Mouse (Mus musculus): ENCODE results near the gene Prtn3. TPM values are rescaled to one million over a fixed set of nuclear protein-coding genes. Genes with fewer than 3 reads are reported as not detected.

The Prtn3 gene
- polyA plus RNA-seq, 1 experiment from 2014 or later, result 7.2 TPM

DNA sequence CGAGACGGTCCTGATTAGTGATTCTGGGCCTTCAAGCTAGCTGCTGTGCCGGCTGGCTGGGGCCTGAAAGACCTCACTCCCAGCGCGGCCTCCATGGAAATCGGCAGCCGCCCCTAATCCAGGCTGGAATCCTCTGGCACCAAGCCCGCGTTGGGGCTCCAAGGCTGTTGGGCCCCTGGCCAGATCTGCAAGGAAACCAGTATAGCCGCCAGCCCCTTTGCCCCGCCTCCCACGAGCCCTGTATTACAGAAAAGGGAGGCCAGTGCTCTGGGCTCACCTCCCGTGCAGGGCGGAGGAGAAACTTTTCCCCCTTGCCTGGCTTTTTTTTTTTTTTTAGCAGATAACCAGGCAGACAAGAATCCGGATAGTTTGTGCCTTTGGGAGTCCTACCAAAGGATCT, 20.9 kb upstream of the Prtn3 start:
- H3K9me3 ChIP-seq (replicated peaks; ENCODE audit: control insufficient read depth, low read length), result no peaks in the 10 kb centered on the region
- no peaks in the 10 kb centered on the region for H3K27me3 ChIP-seq (ENCODE audit: control insufficient read depth, insufficient read depth, low read length)
- H3K4me3 ChIP-seq (replicated peaks; ENCODE audit: low read length), result peak overlapping the region; percentile 97
- H3K36me3 ChIP-seq (ENCODE audit: control insufficient read depth, insufficient read depth, low read length), result no peaks in the 10 kb centered on the region
- H3K4me2 ChIP-seq (ENCODE audit: low read depth, low read length), result peak overlapping the region; percentile 91
- peak overlapping the region; percentile 100 for H3K27ac ChIP-seq (ENCODE audit: low read length)
- peak; percentile 66 for ATAC-seq (ENCODE audit: insufficient read depth, low FRiP score)
- WGBS, result under 1% methylated on average over 15 of the region's 15 CpGs
- H3K4me1 ChIP-seq (ENCODE audit: control insufficient read depth, insufficient read depth, low read length), result peaks cover 47% of the 10 kb centered on the region
- peak overlapping the region; percentile 84 for H3K9ac ChIP-seq (ENCODE audit: low read length)

DNA sequence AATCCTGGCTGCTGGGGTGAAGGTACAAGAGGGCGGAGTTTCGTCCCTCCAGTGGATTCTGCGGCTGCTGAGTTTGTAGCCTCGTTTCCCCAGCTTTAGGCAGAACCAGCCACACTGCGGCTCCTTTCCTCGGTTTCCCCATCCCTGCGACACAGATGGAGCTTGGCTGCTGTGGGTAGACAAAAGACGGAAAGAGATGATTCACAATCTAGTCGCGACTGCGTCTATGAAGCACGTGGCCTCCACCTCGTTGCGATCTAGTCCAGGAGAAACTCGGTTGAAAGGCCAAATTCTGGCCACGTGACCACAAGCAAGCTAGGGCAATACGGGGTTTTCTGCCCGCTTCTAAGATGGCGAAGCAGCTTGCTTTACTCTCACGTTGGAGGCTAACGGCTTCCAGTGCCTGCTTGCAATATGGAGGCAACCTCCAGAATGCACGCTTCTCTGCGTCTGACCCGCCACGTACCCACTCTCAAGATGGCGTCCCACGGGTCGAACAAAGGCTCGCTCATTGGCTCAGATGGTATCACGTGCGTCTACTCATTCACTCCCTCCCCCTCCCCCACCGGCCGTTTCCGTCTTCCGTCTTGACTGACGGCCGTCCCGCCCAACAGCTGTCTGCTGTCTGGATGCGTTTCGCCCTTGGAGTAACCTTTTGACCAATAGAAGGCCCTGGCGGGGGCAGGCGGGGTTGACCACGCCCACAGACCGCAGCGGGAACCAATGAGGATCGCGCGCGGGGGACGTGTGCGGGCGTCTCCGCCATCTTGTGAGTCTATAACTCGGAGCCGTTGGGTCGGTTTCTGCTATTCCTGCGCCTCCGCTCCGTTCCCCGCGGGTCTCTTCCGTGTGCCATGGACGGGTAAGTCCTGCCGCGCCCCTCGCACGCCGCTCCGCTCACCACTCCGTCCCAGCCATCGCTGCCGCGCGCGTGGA, 20.1 kb upstream of the Prtn3 start, which contains the start of gene Ptbp1:
TSS of gene Ptbp1 (plus strand) at position 568 of the 936 bp plus-strand sequence.
- H3K9me3 ChIP-seq (replicated peaks; ENCODE audit: control insufficient read depth, low read length), result no peaks in the 10 kb centered on the region
- peaks cover 55% of the 10 kb centered on the region for H3K4me1 ChIP-seq (ENCODE audit: control insufficient read depth, insufficient read depth, low read length)
- no peaks in the 10 kb centered on the region for H3K27me3 ChIP-seq (ENCODE audit: control insufficient read depth, insufficient read depth, low read length)
- ATAC-seq (ENCODE audit: insufficient read depth, low FRiP score), result peak; percentile 92
- under 1% methylated on average over 75 of the region's 75 CpGs for WGBS
- H3K4me3 ChIP-seq (replicated peaks; ENCODE audit: low read length), result peak within 1 kb of the TSS; percentile 97
- H3K27ac ChIP-seq (ENCODE audit: low read length), result peak within 1 kb of the TSS; percentile 100
- H3K36me3 ChIP-seq (ENCODE audit: control insufficient read depth, insufficient read depth, low read length), result peaks cover under 1% of the 10 kb centered on the region
- H3K9ac ChIP-seq (ENCODE audit: low read length), result peak within 1 kb of the TSS; percentile 99
- peak within 1 kb of the TSS; percentile 91 for H3K4me2 ChIP-seq (ENCODE audit: low read depth, low read length)

DNA sequence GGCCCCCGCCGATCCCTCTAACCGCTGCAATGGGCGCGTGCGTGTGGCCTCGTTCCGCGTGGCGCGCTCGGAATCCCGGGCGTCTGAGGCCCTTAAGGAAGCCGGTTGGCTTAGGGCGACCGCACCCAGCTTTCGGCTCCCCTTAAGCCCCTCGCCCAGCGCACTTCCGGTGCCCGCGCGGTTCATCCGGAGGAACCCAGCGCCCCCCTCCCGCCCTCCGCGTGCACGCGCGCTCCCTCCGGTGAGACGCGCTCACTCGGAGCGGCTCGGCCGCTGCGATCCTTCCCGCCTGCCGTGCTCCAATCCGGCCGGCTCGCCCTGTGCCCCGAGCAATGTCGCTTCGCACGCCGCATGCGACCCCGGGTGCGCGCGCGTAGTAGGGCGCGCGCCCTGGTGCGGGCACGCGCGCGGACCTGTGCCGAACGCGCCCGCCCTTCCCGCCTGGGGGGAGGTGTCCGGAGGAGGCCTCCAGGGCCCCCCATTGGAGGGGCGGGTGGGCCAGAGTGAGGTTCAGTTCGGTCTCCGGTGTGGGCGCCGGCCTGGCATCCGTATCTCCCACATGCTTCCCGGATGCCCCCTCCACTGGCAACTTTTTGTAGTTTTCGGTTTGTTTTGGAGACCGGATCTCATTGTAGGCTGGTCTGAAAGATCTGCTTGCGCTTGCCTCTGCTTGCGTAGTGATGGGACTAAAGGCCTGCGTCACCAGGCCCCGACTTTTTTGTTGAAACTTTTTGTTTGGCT, 19.3 kb upstream of the Prtn3 start:
- Histone ChIP-seq H3K27me3 (ENCODE audit: control insufficient read depth, insufficient read depth, low read length) (no peaks in the 10 kb centered on the region), H3K4me1 (ENCODE audit: control insufficient read depth, insufficient read depth, low read length) (peaks cover 56% of the 10 kb centered on the region), H3K9me3 (replicated peaks; ENCODE audit: control insufficient read depth, low read length) (no peaks in the 10 kb centered on the region), H3K27ac (ENCODE audit: low read length) (peak overlapping the region; percentile 100), H3K36me3 (ENCODE audit: control insufficient read depth, insufficient read depth, low read length) (peaks cover 9% of the 10 kb centered on the region), H3K4me3 (replicated peaks; ENCODE audit: low read length) (peak overlapping the region; percentile 97), H3K9ac (ENCODE audit: low read length) (peak overlapping the region; percentile 99), H3K4me2 (ENCODE audit: low read depth, low read length) (peak overlapping the region; percentile 89)
- WGBS, result under 1% methylated on average over 82 of the region's 83 CpGs
- ATAC-seq (ENCODE audit: insufficient read depth, low FRiP score), result peak; percentile 3; the same call in 1 of the 2 replicates

DNA sequence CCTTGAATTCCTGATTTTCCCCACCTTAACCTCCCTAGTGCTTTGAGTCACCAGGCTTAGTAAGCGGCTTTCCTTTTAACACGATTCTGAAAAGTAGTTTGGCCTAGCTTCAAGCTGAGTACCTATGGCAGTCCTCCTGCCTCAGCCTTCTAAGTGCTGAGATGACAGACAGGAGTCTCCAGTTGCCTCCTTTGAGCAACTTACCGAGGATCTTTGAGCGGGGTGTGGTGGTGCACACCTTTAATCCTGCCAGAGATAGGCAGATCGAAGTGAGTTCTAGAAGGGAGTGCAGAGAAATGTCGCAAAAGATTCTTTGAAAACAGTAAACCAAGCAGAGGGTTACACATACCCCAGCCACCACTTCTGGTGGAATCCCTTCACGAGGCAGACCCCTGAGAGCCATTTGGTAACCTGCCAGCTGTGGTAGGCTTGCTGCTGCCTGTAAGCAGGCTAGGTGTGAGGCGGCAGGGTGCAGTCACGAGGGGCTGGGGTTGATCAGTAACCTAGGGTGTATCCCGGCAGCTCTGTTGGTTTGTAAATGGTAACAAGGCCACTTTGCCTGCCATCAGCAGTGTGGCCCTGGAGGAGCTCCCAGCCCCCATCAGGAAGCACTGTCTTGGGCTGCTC, 18.6 kb upstream of the Prtn3 start:
- Histone ChIP-seq H3K9me3 (replicated peaks; ENCODE audit: control insufficient read depth, low read length) (no peaks in the 10 kb centered on the region), H3K4me3 (replicated peaks; ENCODE audit: low read length) (peak overlapping the region; percentile 97), H3K4me2 (ENCODE audit: low read depth, low read length) (peak overlapping the region; percentile 89), H3K27ac (ENCODE audit: low read length) (peak overlapping the region; percentile 100), H3K4me1 (ENCODE audit: control insufficient read depth, insufficient read depth, low read length) (peaks cover 56% of the 10 kb centered on the region), H3K36me3 (ENCODE audit: control insufficient read depth, insufficient read depth, low read length) (peaks cover 16% of the 10 kb centered on the region), H3K27me3 (ENCODE audit: control insufficient read depth, insufficient read depth, low read length) (no peaks in the 10 kb centered on the region), H3K9ac (ENCODE audit: low read length) (peak overlapping the region; percentile 99)
- WGBS, result 2% methylated on average over 10 of the region's 10 CpGs
- no peak for ATAC-seq (ENCODE audit: insufficient read depth, low FRiP score)

DNA sequence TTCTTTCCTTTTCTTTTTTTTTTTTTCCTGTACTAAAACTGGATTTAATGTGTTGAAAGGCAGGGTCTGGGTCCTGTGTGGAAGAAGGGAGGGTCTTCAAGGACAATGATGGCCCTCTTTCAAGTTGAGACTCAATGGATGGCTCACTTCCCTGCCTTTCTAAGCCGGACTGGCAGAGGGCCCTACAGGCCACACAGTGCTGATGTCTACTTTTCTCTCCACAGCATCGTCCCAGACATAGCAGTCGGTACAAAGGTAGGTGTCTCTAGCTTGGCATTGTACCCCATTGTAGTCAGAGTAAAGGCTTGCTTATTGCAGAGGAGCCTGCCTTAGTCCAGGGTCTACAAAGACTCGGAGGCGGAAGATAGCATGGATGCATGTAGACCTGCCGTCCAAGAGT, 18.0 kb upstream of the Prtn3 start:
- no peak for ATAC-seq (ENCODE audit: insufficient read depth, low FRiP score)
- peak overlapping the region; percentile 100 for H3K27ac ChIP-seq (ENCODE audit: low read length)
- no peaks in the 10 kb centered on the region for H3K27me3 ChIP-seq (ENCODE audit: control insufficient read depth, insufficient read depth, low read length)
- H3K9me3 ChIP-seq (replicated peaks; ENCODE audit: control insufficient read depth, low read length), result no peaks in the 10 kb centered on the region
- H3K4me1 ChIP-seq (ENCODE audit: control insufficient read depth, insufficient read depth, low read length), result peaks cover 53% of the 10 kb centered on the region
- H3K36me3 ChIP-seq (ENCODE audit: control insufficient read depth, insufficient read depth, low read length), result peaks cover 20% of the 10 kb centered on the region
- H3K4me2 ChIP-seq (ENCODE audit: low read depth, low read length), result peak overlapping the region; percentile 89
- WGBS, result 19% methylated on average over 6 of the region's 6 CpGs
- peak overlapping the region; percentile 99 for H3K9ac ChIP-seq (ENCODE audit: low read length)
- peak overlapping the region; percentile 97 for H3K4me3 ChIP-seq (replicated peaks; ENCODE audit: low read length)

DNA sequence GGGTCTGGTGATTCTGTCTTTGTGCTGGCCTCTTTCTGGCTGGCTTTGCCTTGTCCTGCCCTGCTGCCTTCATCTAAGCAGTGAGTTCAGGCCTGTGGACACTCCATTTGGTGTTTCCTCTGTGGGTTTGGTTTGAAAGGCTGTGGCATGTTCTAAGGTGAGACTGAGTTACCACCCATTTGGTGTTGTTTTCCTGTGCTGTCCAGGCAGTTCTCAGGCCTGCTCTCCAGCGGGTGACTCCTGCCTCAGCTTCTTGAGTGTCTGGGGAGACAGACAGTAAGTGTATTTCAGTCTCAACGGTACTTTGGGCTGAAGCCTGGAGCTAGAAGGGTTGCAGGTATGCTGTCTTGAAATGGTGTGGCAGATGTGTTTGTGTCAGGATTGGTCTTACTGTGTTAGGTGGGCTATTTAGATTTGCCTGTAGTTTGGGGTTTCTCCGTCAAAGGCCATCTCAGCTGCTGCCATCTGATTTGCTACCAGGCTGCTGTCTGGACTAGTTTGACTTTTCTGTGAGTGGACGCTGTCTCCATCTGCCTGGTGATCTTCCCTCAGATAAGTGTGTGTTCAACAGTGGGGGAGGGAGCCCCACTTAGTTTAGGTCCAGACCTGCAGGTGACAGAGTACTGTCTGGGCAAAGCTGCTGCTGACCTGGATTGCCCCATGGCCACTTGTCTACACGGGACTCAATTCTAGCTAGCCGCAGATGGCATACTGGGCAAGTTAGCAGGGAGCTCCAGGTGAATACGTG, 17.4 kb upstream of the Prtn3 start:
- Histone ChIP-seq H3K4me2 (ENCODE audit: low read depth, low read length) (peak overlapping the region; percentile 89), H3K27ac (ENCODE audit: low read length) (peak overlapping the region; percentile 100), H3K9me3 (replicated peaks; ENCODE audit: control insufficient read depth, low read length) (no peaks in the 10 kb centered on the region), H3K4me3 (replicated peaks; ENCODE audit: low read length) (peak overlapping the region; percentile 97), H3K36me3 (ENCODE audit: control insufficient read depth, insufficient read depth, low read length) (peaks cover 25% of the 10 kb centered on the region), H3K9ac (ENCODE audit: low read length) (peak overlapping the region; percentile 99), H3K27me3 (ENCODE audit: control insufficient read depth, insufficient read depth, low read length) (no peaks in the 10 kb centered on the region), H3K4me1 (ENCODE audit: control insufficient read depth, insufficient read depth, low read length) (peaks cover 47% of the 10 kb centered on the region)
- 21% methylated on average over 7 of the region's 7 CpGs for WGBS
- no peak for ATAC-seq (ENCODE audit: insufficient read depth, low FRiP score)

DNA sequence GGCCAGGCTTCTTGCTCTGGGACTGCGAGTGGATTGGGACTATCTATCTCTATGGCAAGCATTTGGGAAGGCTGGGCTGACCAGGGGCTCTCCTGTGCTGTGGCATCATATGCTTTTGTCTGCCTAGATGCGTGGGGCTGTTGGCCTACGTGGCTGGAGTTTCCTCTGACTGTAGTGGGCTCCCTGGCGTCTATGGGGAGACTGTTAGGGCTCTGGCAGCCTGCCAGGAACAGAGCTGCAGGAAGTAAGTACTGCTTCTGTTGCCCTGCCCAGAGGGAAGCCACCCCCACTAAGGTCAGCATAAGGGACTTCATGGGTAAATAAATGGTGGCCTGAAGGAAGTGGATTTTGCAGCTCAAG, 16.8 kb upstream of the Prtn3 start:
- Histone ChIP-seq H3K4me1 (ENCODE audit: control insufficient read depth, insufficient read depth, low read length) (peaks cover 42% of the 10 kb centered on the region), H3K27ac (ENCODE audit: low read length) (peak overlapping the region; percentile 100), H3K4me3 (replicated peaks; ENCODE audit: low read length) (peak overlapping the region; percentile 97), H3K9ac (ENCODE audit: low read length) (peak overlapping the region; percentile 99), H3K9me3 (replicated peaks; ENCODE audit: control insufficient read depth, low read length) (no peaks in the 10 kb centered on the region), H3K4me2 (ENCODE audit: low read depth, low read length) (peak overlapping the region; percentile 89), H3K36me3 (ENCODE audit: control insufficient read depth, insufficient read depth, low read length) (peaks cover 31% of the 10 kb centered on the region), H3K27me3 (ENCODE audit: control insufficient read depth, insufficient read depth, low read length) (no peaks in the 10 kb centered on the region)
- 2% methylated on average over 4 of the region's 4 CpGs for WGBS
- ATAC-seq (ENCODE audit: insufficient read depth, low FRiP score), result no peak

DNA sequence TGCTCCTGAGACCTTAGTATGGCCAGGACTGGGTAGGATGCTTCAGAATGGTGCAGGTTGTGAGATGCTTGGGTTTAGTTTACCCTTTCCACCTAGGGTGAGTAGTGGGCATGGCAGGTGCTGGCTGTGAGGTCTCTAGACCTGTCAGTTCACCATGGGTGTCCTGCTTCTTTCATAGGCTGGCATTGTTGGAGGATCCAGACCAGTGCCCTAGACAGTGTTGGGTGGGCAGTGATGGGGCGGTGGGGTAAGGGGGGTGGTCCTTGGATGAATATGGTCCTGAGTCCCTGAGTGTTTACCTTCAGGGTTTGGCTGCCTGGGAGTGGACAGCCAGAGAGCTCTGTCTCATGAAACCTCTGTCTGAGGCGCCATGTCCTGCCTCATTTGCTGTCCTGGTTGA, 16.4 kb upstream of the Prtn3 start:
- 57% methylated on average over 2 of the region's 2 CpGs for WGBS
- Histone ChIP-seq H3K9ac (ENCODE audit: low read length) (peak overlapping the region; percentile 99), H3K36me3 (ENCODE audit: control insufficient read depth, insufficient read depth, low read length) (peaks cover 35% of the 10 kb centered on the region), H3K4me2 (ENCODE audit: low read depth, low read length) (peak overlapping the region; percentile 89), H3K4me3 (replicated peaks; ENCODE audit: low read length) (peak overlapping the region; percentile 97), H3K4me1 (ENCODE audit: control insufficient read depth, insufficient read depth, low read length) (peaks cover 37% of the 10 kb centered on the region), H3K9me3 (replicated peaks; ENCODE audit: control insufficient read depth, low read length) (no peaks in the 10 kb centered on the region), H3K27ac (ENCODE audit: low read length) (peak overlapping the region; percentile 52), H3K27me3 (ENCODE audit: control insufficient read depth, insufficient read depth, low read length) (no peaks in the 10 kb centered on the region)
- ATAC-seq (ENCODE audit: insufficient read depth, low FRiP score), result no peak

Measured in stomach, embryonic 16.5 days (tissue).